Mouse (Mus musculus): ENCODE results near the gene Alg14.

The Alg14 gene

GRCm38 (mm10) chr3:121291560-121292258 lies at the start of gene Alg14:
Alg14 (plus strand) TSS chr3:121291773.
- CTCF ChIA-PET = interaction anchor here (0.6 kb wide), 1 partner anchor 80 kb away, joined by 3 read pairs; no protein-coding TSS in a partner anchor

- CTCF ChIA-PET = interaction anchor here (0.5 kb wide), 2 partner anchors 40 to 83 kb away, joined by 3 read pairs; no protein-coding TSS in a partner anchor
Measured at GRCm38 (mm10) chr3:121242111-121242936, 49.2 kb upstream of the Alg14 start.

- CTCF ChIA-PET = interaction anchor here (0.5 kb wide), 1 partner anchor 84 kb away, joined by 3 read pairs; no protein-coding TSS in a partner anchor
Measured at GRCm38 (mm10) chr3:121242941-121243340, 48.6 kb upstream of the Alg14 start.

- CTCF ChIA-PET = no interaction called here
Measured at GRCm38 (mm10) chr3:121250048-121250447, 41.5 kb upstream of the Alg14 start.

GRCm38 (mm10) chr3:121250576-121251433 lies 40.8 kb upstream of the Alg14 start:
- CTCF ChIA-PET = no interaction called here

- CTCF ChIA-PET = no interaction called here
Measured at GRCm38 (mm10) chr3:121255501-121255900, 36.1 kb upstream of the Alg14 start.

GRCm38 (mm10) chr3:121256131-121256530 lies 35.4 kb upstream of the Alg14 start:
- CTCF ChIA-PET = no interaction called here

- CTCF ChIA-PET = no interaction called here
Measured at GRCm38 (mm10) chr3:121257418-121257817, 34.2 kb upstream of the Alg14 start.

- CTCF ChIA-PET = no interaction called here
Measured at GRCm38 (mm10) chr3:121258521-121259478, 32.8 kb upstream of the Alg14 start.

- CTCF ChIA-PET = no interaction called here
Measured at GRCm38 (mm10) chr3:121260041-121260440, 31.5 kb upstream of the Alg14 start.

- CTCF ChIA-PET = no interaction called here
Measured at GRCm38 (mm10) chr3:121260831-121261230, 30.7 kb upstream of the Alg14 start.

GRCm38 (mm10) chr3:121261251-121261650 lies 30.3 kb upstream of the Alg14 start:
- CTCF ChIA-PET = no interaction called here

- CTCF ChIA-PET = no interaction called here
Measured at GRCm38 (mm10) chr3:121261939-121262520, 29.5 kb upstream of the Alg14 start.

- CTCF ChIA-PET = interaction anchor here (0.6 kb wide), 1 partner anchor 104 kb away, joined by 3 read pairs; no protein-coding TSS in a partner anchor
Measured at GRCm38 (mm10) chr3:121262521-121263204, 28.9 kb upstream of the Alg14 start.

GRCm38 (mm10) chr3:121263205-121263548 lies 28.4 kb upstream of the Alg14 start:
- CTCF ChIA-PET = interaction anchor here (0.6 to 0.7 kb wide), 3 partner anchors 105 to 359 kb away, joined by 3 to 4 read pairs (median 3); no protein-coding TSS in a partner anchor

GRCm38 (mm10) chr3:121264242-121264641 lies 27.3 kb upstream of the Alg14 start:
- CTCF ChIA-PET = no interaction called here

- CTCF ChIA-PET = no interaction called here
Measured at GRCm38 (mm10) chr3:121267283-121267682, 24.3 kb upstream of the Alg14 start.

- CTCF ChIA-PET = no interaction called here
Measured at GRCm38 (mm10) chr3:121272577-121272976, 19.0 kb upstream of the Alg14 start.

GRCm38 (mm10) chr3:121274010-121274409 lies 17.6 kb upstream of the Alg14 start:
- CTCF ChIA-PET = no interaction called here

GRCm38 (mm10) chr3:121277009-121277408 lies 14.6 kb upstream of the Alg14 start:
- CTCF ChIA-PET = no interaction called here
